Mouse (Mus musculus) lung, postnatal 14 days (tissue): ENCODE data around the gene Arhgap6.

Experiments used
- DNase-seq: peaks from one replicate; pipeline ENCODE4 v3.0.0; 2021

The Arhgap6 gene

DNA sequence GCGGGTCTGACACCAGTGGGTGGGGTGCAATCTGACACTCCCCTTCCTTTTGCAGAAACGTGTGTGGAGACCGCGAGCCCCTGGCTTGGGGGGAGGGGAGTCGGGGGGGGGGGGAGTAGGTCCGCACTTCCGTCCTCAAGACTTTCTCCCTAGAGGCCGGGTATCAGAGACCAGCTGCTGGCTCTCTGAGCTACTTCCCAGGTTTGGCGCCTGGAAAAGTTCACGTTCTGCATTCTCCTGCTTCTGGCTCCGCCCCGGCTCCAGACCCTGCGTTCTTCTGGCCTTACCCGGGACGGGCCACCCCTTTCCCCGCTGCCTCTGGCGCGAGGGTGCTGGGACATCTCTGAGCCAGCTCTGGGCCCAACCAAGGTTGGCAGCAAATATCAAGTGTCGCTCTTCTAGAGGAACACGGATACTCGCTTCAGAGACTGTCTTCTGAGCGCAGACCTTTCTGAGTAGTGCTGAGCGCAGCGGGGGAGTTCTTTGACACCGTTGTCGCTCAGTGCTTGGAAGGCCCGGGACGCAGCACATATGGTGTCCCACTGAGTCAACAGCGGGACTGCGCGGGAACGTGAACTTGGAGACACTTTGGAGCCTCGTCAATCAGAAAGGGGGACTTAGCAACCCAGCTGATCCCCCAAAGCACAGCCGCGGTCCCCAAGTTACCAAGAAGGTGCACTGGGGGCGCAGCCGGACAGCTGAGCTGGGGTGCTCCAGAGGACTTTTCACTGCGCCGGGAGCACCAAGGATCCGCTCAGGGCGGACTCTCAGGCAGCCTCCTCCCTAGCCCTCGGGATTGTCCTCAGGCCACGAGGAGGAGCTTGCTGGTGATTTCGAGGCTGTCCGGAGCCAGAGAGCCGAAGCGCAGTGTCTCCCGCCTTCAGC, at the start of gene Arhgap6:
Arhgap6 (plus strand) TSS at position 126 of the 885 bp plus-strand sequence.
- peak; percentile 21 for DNase-seq

DNA sequence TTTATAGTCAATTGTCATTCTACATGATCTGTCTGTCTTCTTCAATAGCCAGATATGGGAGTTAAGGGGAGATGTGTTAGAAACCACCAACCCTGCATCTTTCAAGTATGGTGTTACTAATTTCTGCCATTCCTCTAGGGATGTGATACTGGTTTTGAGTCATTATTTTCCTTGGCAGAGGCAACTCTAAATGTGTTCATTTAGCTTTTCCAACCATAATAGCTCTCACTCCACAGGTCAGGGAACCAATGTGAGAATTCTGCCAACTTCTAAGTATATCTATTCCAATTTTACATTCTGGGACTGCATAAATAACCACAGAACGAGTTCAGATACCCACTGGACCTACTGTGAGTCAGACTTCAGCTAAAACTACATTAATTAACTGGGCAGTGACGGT, 47.9 kb upstream of the Arhgap6 start:
- DNase-seq = no peak

DNA sequence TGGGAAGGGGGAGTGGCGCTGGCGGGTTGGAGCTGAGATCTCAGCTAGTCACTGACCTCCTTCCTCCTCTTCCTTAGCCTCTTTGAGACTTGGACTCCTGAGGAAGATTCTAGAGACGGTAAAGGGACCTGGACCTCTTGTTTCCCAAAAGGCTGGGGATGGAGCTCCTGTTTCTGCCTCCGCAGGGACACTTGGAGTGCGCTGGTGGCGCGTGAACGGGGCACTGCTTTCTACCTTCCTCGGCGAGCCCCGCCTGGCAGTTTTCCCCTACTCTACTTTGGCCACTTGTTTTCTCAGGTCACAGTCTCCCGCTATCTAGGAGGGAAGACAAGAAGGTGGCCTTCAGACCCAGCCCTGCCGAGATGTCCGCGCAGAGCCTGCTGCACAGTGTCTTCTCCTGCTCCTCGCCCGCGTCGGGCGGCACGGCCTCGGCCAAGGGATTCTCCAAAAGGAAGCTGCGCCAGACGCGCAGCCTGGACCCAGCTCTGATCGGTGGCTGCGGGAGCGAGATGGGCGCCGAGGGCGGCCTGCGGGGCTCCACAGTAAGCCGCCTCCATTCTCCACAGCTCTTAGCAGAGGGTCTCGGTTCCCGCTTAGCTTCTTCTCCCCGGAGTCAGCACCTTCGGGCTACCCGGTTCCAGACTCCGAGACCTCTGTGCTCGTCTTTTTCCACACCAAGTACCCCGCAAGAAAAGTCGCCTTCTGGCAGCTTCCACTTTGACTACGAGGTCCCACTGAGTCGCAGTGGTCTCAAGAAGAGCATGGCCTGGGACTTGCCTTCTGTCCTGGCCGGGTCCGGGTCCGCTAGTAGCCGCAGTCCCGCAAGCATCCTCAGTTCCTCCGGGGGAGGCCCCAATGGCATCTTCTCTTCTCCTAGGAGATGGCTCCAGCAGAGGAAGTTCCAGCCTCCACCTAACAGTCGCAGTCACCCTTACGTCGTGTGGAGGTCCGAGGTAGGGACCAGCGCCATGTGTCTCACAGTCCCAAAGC, 1.3 kb downstream of the Arhgap6 start:
- DNase-seq = peak; percentile 0

DNA sequence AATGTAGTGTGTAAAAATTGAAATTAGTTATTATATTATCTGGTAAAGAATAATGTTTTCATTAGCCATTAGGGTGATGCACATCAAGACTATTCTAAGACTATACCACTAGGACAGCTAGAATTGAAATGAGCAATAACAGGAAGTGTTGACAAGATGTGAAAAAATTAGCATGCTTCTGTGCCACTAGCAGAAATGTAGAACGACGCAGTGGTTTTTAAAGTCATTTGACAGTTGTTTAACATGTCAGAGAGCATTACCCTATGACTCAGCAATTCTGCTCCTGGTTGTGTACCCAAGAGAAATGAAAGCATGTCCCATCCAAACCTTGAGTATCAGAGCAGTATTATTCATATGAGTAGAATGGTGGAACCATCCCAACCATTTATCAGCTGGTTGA, 9.8 kb downstream of the Arhgap6 start:
- no peak for DNase-seq

DNA sequence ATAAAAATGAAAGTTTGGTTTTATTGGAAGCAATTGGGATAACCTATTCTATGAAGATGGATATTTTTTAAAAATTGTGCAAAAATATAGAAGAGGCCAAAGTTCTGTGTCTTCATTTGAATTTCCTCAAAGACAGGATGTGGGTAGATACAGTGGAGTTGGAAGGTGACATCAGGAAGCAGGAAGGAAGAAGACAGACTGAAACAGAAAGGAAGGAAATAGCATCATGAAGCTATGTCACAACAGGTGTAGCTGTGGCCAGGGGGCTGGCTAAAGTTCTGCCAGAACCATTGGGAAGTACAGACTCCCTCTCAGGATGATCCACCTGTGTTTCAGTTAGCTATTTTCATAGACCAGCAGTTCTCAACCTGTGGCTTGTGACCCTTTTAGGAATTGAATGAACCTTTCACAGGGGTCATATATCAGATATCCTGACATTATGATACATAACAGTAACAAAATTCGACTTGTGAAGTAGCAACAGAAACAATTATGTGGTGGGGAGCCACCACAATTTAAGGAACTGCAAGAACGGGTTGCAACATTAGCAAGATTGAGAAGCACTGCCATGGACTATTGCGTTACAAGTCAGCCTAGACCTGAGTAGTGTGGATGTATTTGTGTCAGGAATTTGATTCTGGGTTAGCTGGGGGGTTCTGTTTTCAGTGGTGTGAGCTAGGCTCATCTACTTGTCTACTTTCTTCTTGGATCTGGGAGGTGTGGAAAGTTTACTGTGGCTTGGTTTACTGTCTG, 15.8 kb downstream of the Arhgap6 start:
- no peak for DNase-seq

DNA sequence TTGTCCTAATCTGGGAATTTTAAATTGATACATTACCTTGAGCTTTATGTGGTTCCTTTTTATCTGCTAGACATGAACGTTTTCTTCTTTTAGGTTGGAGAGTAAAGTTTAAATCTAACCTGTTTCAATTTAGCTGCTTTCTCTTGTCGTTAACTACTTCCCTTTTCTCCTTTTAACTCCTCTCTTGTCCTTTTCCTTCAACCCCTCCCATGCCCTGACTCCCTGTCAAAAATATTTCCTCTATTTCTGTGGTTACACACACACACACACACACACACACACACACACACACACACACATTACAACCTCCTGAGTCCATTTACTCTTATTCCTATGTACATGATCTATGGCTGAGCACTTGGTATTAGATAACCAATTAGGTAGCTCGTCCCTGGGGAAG, 24.0 kb downstream of the Arhgap6 start:
- no peak for DNase-seq

DNA sequence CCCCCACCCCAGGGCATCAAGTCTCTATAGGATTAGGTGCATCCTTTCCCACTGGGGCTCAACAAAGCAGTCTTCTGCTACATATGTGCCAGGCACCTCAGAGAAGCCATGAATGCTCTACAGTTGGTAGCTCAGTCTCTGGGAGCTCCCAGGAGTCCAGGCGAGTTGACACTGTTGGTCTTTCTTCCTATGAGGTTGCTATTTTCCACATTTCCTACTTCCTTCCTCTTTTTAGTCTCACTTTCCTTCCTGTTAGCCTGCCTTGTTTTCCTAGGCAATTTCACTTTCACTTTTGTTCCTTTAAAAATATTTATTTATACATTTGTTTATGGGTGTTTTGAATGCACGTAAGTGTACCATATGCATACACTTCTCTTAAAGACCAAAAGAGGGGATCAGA, 29.3 kb downstream of the Arhgap6 start:
- DNase-seq = no peak

DNA sequence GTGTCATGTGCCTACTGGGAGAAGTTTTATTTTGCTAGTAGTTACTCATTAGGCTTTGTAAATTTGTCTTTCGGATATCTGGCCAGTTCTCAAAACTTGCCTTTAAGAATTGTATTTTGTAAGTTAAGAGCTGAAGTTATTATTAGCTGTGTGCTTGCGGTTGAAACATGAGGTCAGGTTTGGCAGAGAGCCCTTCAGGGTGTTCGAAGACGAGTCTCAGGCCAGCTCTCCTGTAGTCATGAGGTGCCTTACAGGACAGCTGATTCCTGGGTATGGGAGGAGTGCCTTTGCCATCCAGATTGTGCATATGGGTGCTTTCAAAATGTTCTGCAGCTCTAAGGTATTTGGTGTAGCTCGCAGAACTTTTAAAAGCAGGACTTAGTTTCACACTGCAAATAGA, 37.4 kb downstream of the Arhgap6 start:
- DNase-seq = peak; percentile 1

DNA sequence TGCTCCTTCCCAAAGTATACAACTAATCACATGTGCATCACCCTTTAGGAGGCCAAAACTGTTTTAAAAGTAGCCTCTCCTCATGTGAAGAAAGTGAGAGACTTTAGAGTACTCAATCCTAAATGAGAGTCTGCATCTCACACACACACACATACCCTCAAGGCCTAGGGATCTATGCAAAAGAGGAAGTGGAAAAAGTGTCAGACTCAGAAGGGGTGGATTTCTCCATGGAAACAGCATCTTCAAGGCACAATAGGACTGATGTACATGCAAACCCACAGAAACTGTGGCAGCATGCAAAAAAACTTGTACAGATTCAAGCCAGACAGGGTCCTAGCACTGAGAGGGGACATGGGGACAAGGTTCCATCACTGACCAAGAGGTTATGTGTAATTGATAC, 53.2 kb downstream of the Arhgap6 start:
- no peak for DNase-seq

DNA sequence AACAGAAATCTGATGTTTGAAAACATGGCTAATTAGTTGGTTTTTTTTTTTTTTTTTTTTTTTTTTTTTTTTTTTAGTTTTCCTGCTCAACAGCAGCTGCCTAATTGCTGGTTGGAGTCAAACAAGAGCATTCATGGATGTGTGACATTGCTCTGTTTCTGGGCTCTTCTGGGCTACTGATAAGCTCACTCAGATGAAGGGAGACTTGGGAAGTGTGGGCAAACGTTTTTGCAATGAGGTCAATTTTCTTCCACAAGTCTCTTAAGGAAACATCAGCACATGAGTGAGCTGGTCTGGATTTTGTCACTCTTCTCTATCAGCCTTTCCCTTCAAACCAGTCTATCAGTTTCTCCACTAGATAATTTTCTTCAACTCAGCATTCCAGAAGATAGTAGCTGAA, 79.8 kb downstream of the Arhgap6 start:
- no peak for DNase-seq

DNA sequence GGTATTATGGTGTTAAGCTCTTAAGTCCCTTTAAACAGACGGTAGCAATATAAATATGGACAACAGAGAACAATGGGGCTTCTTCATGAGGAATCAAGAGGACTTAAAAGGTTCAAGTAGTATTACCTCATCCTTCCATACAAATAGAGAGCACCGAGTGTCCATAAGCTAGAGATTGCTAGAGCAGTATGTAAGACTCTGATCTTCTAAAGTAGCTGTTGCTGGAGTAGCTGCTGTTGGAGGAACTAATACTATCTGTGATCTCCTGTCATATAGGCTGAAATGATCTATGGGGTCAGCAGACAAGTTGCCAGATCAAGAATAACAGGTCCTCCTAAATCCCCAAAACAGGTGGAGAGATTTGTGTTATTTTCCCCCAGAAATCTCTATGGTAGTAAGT, 108.7 kb downstream of the Arhgap6 start:
- DNase-seq = no peak

DNA sequence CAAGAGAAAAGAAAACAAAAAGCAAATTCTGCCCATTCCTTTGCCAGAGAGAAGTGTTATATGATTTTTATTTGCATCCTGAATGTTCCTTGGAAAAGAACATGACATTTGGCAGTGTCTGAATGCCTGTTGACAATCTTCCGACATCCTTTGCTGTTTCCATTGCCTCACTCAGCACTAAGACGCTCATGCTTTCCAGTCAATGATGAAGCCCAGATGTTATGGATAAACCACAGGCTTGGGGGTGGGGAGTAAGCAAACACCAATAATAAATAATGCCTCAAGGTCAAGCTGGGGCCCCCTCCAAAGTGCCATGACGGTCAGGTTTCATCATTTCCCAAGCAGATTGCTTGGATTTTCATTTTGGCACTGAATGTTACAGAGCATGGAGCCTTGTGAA, 109.2 kb downstream of the Arhgap6 start:
- DNase-seq = peak; percentile 24

DNA sequence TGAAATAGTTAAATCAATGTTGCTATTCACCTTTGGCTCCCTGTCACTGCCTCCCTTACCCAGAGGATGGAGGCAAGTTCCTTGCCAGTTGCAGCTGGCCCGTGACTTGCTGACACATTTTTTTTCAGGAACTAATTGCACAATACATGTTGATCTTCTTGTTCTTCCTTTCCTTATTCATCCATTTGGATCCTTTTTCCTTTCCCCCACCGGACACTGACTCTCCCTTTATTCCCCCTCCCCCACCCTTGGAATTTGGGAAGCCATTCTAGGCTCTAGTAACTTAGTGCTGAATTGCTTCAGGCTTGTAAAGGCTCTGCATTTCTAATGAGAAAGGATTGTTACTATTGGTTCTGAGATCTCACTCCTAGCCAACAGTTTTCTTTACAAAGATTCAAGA, 112.7 kb downstream of the Arhgap6 start:
- DNase-seq = peak; percentile 3

DNA sequence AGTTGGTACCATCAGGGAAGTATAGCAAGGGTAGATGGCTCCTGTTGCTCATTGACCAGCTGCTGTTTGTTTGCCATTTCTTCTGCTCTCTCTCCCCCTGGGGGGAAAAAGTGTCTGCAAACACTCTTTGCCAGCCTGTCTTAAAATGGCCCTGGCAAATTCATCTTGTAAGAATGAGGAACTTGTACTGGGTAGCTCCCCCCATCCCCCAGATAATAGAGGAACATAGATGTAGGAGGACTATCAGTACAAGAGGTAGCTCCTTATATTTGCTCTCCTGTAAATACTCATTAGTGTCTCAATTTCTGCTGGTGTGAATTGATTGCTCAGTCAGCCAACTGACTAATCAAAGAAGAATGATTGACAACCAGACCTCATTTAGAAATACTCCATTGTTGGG, 118.6 kb downstream of the Arhgap6 start:
- DNase-seq = no peak

DNA sequence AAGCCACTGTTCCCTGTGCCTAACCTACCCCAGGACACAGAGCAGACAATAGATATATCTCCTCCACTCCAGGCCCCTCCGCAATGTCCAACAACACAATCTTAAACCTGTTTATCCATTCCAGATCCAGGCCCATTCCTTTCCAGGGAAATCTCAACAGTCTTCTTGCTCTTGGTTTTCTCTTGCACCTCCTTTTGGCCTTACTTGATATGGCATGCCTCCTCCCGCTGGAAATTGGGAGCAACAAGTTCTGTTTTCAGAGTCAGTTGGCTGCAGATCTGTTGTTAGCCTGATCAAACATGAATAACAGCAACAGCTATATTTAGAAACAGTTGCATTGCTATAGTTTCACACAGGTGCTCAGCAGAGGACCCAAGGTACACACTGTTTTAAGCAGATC, 126.0 kb downstream of the Arhgap6 start:
- DNase-seq = no peak

DNA sequence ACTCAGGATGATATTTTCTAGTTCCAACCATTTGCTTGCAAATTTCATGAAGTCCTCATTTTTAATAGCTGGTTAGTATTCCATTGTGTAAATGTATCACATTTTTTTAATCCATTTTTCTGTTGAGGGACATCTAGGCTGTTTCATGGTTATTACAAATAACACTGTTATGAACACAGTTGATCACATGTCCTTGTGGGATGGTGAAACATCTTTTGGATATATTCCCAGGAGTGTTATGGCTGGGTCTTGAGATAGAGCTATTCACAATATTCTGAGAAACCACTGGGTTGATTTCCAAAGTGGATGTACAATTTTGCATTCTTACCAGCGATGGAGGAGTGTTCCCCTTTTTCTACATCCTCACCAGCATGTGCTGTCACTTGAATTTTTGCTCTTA, 137.5 kb downstream of the Arhgap6 start:
- no peak for DNase-seq

DNA sequence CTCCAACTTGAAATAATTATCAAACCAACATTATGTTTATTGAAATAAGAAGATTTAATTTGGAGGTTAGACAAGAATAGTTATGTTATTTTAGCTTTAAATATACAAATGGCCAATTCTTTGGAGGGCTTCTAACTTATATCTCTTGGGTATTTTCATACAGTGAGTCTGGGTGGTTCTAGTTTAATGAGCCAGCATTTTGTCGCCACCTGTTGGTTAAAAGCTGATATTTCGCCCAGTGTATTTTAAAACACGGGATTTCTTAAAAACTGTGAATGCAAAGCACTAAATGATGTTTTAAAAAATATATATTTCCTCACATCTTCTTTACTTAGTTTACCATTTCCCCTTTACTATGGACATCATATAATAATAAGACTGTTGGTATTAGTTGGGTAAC, 140.5 kb downstream of the Arhgap6 start:
- peak; percentile 13 for DNase-seq

DNA sequence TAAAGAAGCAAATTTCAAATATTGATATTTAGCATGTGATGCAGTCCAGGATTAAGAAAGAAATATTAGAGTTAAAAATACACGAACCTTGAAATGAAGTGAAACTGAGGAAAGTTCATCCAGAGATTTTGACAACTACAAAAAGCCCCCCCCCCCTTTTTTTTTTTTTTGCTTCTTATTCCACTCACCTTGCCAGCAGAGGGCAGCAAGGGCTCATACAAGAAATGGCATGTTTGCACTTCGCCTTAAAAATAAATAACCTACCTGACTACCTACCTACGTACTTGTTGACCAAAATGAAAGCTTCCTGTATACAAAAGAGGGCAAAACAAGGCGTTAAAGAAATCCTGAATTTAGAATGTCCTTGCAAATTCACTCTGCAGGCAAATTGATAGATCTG, 143.0 kb downstream of the Arhgap6 start:
- DNase-seq = peak; percentile 56

DNA sequence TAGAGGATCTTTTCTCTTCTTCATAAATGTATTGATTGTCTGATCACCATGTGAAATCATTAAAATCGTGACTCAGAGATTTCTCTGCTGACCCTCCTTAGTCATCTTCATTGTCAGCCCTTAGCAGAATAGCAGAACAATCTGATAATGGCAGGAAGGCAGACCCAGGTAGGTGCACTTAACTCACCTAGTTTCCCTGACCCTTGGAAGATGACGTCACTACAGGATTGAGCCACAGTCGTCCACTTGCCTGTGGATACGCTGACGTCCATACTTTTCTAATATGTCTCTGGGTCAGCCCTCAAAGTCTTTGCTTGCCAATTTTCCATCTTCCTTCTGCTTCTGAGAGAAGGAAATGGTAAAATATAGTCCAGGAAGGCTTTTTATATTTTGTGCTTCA, 146.8 kb downstream of the Arhgap6 start:
- no peak for DNase-seq

DNA sequence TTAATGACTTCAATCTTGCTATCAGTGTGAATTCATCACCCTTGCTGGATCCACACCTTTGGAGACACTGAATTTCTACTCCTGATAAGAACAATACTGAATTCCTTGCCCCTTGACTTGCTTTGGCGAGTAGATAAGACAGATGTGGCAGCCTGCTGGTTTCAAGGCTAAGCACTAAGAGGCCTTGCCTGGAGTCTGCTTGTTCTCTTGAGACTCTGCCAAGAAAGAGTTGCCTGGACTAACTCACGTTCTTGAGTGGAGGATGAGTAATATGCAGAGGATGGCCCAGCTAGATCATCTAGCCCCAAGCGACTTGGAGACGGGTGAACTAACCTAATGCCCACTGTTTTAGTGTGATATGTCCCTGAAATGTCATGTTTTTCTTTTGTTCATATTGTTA, 148.3 kb downstream of the Arhgap6 start:
- DNase-seq = no peak

DNA sequence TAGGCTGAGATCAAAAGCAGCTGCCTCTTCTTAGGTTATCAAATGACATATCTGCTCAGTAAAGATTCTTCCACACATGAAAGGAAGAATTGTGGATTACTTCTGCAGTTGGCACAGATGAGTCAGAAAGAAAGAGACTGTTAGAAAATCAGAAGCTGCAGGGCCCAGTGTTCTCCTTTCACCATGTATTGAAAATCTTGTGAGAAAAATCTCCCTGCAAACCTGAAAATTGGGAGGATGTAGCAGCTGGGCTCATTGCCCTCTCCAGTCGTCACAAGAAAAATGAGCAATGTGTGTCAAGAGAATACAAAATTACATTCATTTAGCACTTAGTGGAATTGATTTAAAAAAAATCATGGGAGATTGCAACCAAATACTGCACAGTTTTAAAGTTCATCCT, 180.5 kb downstream of the Arhgap6 start:
- DNase-seq = no peak

DNA sequence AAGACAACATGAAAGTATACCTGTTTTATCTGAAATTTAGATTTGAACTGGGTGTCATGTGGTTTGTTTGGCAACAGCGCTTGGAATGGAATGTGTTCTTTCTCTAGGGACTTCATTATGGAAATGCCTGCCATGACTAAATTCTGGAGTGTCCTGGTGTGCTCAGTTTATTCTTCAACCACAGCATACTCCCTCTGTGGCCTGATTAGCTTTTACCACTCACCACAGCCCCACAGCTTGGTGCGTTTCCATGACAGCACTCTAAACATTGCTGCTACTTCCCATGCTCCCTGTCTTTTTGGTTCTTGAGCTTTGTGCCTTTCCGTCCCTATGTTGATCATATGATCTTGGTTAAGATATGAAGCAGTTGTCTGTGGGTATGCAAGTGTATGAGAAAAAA, 182.9 kb downstream of the Arhgap6 start:
- no peak for DNase-seq

DNA sequence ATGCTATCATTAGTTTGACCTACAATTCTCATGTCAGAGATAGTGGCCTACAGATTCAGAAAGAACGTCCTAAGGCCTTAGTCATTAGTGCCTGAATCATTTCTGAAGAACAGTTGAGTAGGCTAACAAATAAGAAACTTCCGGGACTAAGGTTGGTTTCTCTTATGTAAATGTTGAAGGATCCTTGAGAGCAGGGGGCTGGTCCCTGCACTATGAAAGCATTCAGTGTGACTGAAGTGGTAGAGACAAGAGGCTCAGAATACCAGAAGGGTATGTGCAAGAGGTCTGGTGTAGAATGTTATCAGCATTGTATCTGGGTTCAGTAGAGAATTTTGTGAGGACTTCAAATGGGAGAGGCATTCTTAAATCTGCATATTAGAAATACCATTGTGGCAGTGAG, 185.5 kb downstream of the Arhgap6 start:
- no peak for DNase-seq
